Mouse (Mus musculus) heart, adult 2 months (tissue): ENCODE results near the gene Upk1b. TPM values are rescaled to one million over a fixed set of nuclear protein-coding genes. Genes with fewer than 3 reads are reported as not detected.

Experiments
- DNase-seq, 2 experiments: peaks; one replicate each; pipeline ENCODE4 v3.0.0; 2021
- H3K27ac ChIP-seq: fragments of 200-600 bp; 2 replicates; pipeline ENCODE4 v1.8.1; 2022
- H3K27me3 ChIP-seq: fragments of 200-500 bp; 2 replicates; pipeline ENCODE4 v1.6.1; 2012; ENCODE audit warnings: mild to moderate bottlenecking, low read length, inconsistent platforms, mixed read lengths; ENCODE audit not compliant: control insufficient read depth, insufficient read depth
- H3K36me3 ChIP-seq: fragments of 200-500 bp; 2 replicates; pipeline ENCODE4 v1.6.1; 2012; ENCODE audit warnings: low read length, inconsistent platforms; ENCODE audit not compliant: control insufficient read depth, insufficient read depth
- H3K4me1 ChIP-seq: fragments of 200-500 bp; 2 replicates; pipeline ENCODE4 v1.6.1; 2011; ENCODE audit warnings: low read length; ENCODE audit not compliant: control insufficient read depth, insufficient read depth
- H3K4me3 ChIP-seq: fragments of 200-600 bp; 2 replicates; pipeline ENCODE4 v1.8.1; 2022
- H3K79me2 ChIP-seq: fragments of 200-500 bp; replicated peaks from 2 replicates; pipeline ENCODE4 v1.6.1; 2012; ENCODE audit warnings: mild to moderate bottlenecking, inconsistent platforms, low read length, moderate library complexity, mixed read lengths; ENCODE audit not compliant: control insufficient read depth, insufficient read depth
- H3K9ac ChIP-seq: fragments of 200-500 bp; 2 replicates; pipeline ENCODE4 v1.6.1; 2012; ENCODE audit warnings: low read depth, mild to moderate bottlenecking, control low read depth, inconsistent platforms, low read length, mixed read lengths
- CTCF ChIP-seq: fragments of 200-600 bp; IDR thresholded peaks from 2 replicates; pipeline ENCODE4 v1.8.1; 2022; ENCODE audit warnings: antibody characterized with exemption, mild to moderate bottlenecking, moderate library complexity
- EP300 ChIP-seq: fragments of 200-500 bp; IDR thresholded peaks from 2 replicates; pipeline ENCODE4 v1.6.1; 2011; ENCODE audit warnings: low read depth, low read length, control low read depth; ENCODE audit not compliant: insufficient read depth
- POLR2A ChIP-seq: fragments of 200-500 bp; IDR thresholded peaks from 2 replicates; pipeline ENCODE4 v1.6.1; 2011; ENCODE audit warnings: mild to moderate bottlenecking, low read depth, low read length, control low read depth; ENCODE audit not compliant: insufficient read depth
- WGBS: fragments of 180-500 bp; shearing (Covaris S2); methylation state at CpG from one replicate; pipeline ENCODE4 v1.1.7; 2018; 5-methylcytosine and 5-hydroxymethylcytosine counted together
- intact Hi-C: fragments of 180-260 bp; cut with DNase I; formaldehyde crosslinking; loops from one replicate; pipeline ENCODE4 v1.15.1; 2025
- polyA plus RNA-seq: library from polyadenylated mRNA; depleted of rRNA; stranded (reverse); fragments of >200 nt; gene quantifications from 2 replicates; pipeline ENCODE4 v1.2.3, GENCODE M21; 2012
- total RNA-seq, 2 experiments: library from RNA; stranded (reverse); gene quantifications; 2 replicates each; pipeline ENCODE4 v1.2.3; 2021

Upk1b gene
- total and polyA plus RNA-seq, 3 experiments, result 3.2 to 8.4 (median 3.8) TPM

- Histone ChIP-seq H3K36me3 (peaks cover 7% of the 10 kb centered on the region), H3K27me3 (no peaks in the 10 kb centered on the region), H3K4me3 (no peak overlapping the region), H3K4me1 (peaks cover 2% of the 10 kb centered on the region; the same call in 1 of the 2 replicates), H3K79me2 (no peaks in the 10 kb centered on the region), H3K27ac (no peak overlapping the region), H3K9ac (no peak overlapping the region)
- WGBS, result 92% methylated on average over 8 of the region's 8 CpGs
- intact Hi-C loops, result loop anchor here (1.0 kb wide), 1 partner anchor 12 kb away; no protein-coding TSS in a partner anchor
- DNase-seq, result no peak
- TF ChIP-seq CTCF, result no peak
These were observed 31.7 kb downstream of the Upk1b start for GRCm38 (mm10) chr16:38768386-38768785.

- TF ChIP-seq POLR2A (no peak), CTCF (no peak), EP300 (no peak)
- H3K9ac ChIP-seq, result no peak overlapping the region
- no peak overlapping the region for H3K27ac ChIP-seq
- no peaks in the 10 kb centered on the region for H3K27me3 ChIP-seq
- H3K79me2 ChIP-seq, result no peaks in the 10 kb centered on the region
- intact Hi-C loops, result loop anchor here (1.0 kb wide), 1 partner anchor 11 kb away; no protein-coding TSS in a partner anchor
- peaks cover 7% of the 10 kb centered on the region for H3K36me3 ChIP-seq
- WGBS, result 74% methylated on average over 8 of the region's 8 CpGs
- no peak overlapping the region for H3K4me3 ChIP-seq
- H3K4me1 ChIP-seq, result peaks cover 4% of the 10 kb centered on the region; the same call in 1 of the 2 replicates
- DNase-seq, result no peak
These were observed 32.4 kb downstream of the Upk1b start for GRCm38 (mm10) chr16:38767761-38768160.

GRCm38 (mm10) chr16:38766671-38767070 lies 33.5 kb downstream of the Upk1b start:
- peaks cover 4% of the 10 kb centered on the region; the same call in 1 of the 2 replicates for H3K4me1 ChIP-seq
- H3K27me3 ChIP-seq, result no peaks in the 10 kb centered on the region
- DNase-seq, result no peak
- H3K36me3 ChIP-seq, result peaks cover 7% of the 10 kb centered on the region
- intact Hi-C loops, result no loop called here
- no peak overlapping the region for H3K9ac ChIP-seq
- H3K27ac ChIP-seq, result no peak overlapping the region
- no peak for TF ChIP-seq CTCF
- TF ChIP-seq POLR2A, result no peak
- no peak for TF ChIP-seq EP300
- no peak overlapping the region for H3K4me3 ChIP-seq
- 83% methylated on average over 3 of the region's 3 CpGs for WGBS
- H3K79me2 ChIP-seq, result no peaks in the 10 kb centered on the region

- peaks cover 6% of the 10 kb centered on the region for H3K4me1 ChIP-seq
- H3K36me3 ChIP-seq, result peaks cover 12% of the 10 kb centered on the region
- no peak overlapping the region for H3K4me3 ChIP-seq
- intact Hi-C loops, result no loop called here
- TF ChIP-seq POLR2A (no peak), CTCF (no peak), EP300 (no peak)
- no peaks in the 10 kb centered on the region for H3K79me2 ChIP-seq
- no peak overlapping the region for H3K9ac ChIP-seq
- H3K27me3 ChIP-seq, result no peaks in the 10 kb centered on the region
- H3K27ac ChIP-seq, result peak overlapping the region; percentile 49
- DNase-seq, result peak in 1 of 2 experiments; percentile 18
- WGBS, result 73% methylated on average over 4 of the region's 4 CpGs
These were observed 36.6 kb downstream of the Upk1b start for GRCm38 (mm10) chr16:38763508-38763907.

- Histone ChIP-seq H3K79me2 (no peaks in the 10 kb centered on the region), H3K36me3 (peaks cover 12% of the 10 kb centered on the region), H3K27me3 (no peaks in the 10 kb centered on the region), H3K27ac (no peak overlapping the region), H3K4me1 (peaks cover 8% of the 10 kb centered on the region), H3K4me3 (no peak overlapping the region), H3K9ac (no peak overlapping the region)
- TF ChIP-seq POLR2A (no peak), EP300 (no peak), CTCF (no peak)
- DNase-seq, result no peak
- 85% methylated on average over 8 of the region's 8 CpGs for WGBS
- intact Hi-C loops, result no loop called here
These were observed 37.7 kb downstream of the Upk1b start for GRCm38 (mm10) chr16:38762401-38762800.

GRCm38 (mm10) chr16:38761972-38762371 lies 38.2 kb downstream of the Upk1b start:
- 52% methylated on average over 5 of the region's 5 CpGs for WGBS
- no peaks in the 10 kb centered on the region for H3K79me2 ChIP-seq
- H3K9ac ChIP-seq, result no peak overlapping the region
- peaks cover 12% of the 10 kb centered on the region for H3K36me3 ChIP-seq
- peaks cover 9% of the 10 kb centered on the region for H3K4me1 ChIP-seq
- DNase-seq, result no peak
- intact Hi-C loops, result no loop called here
- H3K27ac ChIP-seq, result no peak overlapping the region; the same call in 1 of the 2 replicates
- TF ChIP-seq POLR2A (no peak), EP300 (no peak), CTCF (no peak)
- H3K4me3 ChIP-seq, result no peak overlapping the region
- no peaks in the 10 kb centered on the region for H3K27me3 ChIP-seq
